Mouse (Mus musculus) gastrocnemius, adult 2 months (tissue): ENCODE measurements around the gene Rab12. TPM values are rescaled to one million over a fixed set of nuclear protein-coding genes. Genes with fewer than 3 reads are reported as not detected.

Experiments used
- DNase-seq: peaks from one replicate; pipeline ENCODE4 v3.0.0; 2022
- H3K27ac ChIP-seq: fragments of 200-600 bp; 2 replicates; pipeline ENCODE4 v1.8.1; 2022; ENCODE audit warnings: mild to moderate bottlenecking
- H3K4me3 ChIP-seq: fragments of 200-600 bp; 2 replicates; pipeline ENCODE4 v1.8.1; 2022; ENCODE audit warnings: mild to moderate bottlenecking, moderate library complexity
- CTCF ChIP-seq: fragments of 200-600 bp; IDR thresholded peaks from 2 replicates; pipeline ENCODE4 v1.8.1; 2022; ENCODE audit warnings: antibody characterized with exemption, mild to moderate bottlenecking, moderate library complexity
- intact Hi-C: fragments of 180-260 bp; cut with DNase I; formaldehyde crosslinking; loops from one replicate; pipeline ENCODE4 v1.15.1; 2025
- total RNA-seq, 2 experiments: library from RNA; stranded (reverse); gene quantifications; 2 replicates each; pipeline ENCODE4 v1.2.3; 2021

The Rab12 gene
- total RNA-seq, 2 experiments from 2014 or later: 189 to 260 TPM

DNA sequence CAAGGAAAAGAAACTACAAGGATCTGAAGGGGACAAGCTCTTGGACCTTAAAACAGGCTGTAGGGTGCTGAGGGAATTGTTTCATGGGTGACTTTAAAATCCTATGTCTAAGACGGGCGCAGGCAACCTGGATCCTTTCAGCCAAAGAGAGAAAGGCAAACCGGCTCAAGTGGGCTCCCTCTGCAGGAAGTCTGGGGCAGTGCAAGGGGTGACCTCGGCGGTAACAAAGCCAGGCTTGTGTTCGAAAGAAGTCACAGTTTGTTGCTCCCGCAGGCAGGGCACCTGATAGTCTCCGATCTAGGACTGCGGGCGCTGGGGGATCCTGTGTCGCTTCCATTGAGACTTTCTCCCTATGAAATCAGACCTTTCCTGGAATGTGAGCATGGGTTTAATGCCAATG is 33.8 kb downstream of the Rab12 start:
- intact Hi-C loops: loop anchor here (1.0 to 5.0 kb wide), 2 partner anchors 250 to 328 kb away; no protein-coding TSS in a partner anchor
- no peak overlapping the region for H3K4me3 ChIP-seq
- TF ChIP-seq CTCF: peak; percentile 97; the same call in 1 of the 2 replicates
- DNase-seq: peak; percentile 79
- H3K27ac ChIP-seq: no peak overlapping the region

DNA sequence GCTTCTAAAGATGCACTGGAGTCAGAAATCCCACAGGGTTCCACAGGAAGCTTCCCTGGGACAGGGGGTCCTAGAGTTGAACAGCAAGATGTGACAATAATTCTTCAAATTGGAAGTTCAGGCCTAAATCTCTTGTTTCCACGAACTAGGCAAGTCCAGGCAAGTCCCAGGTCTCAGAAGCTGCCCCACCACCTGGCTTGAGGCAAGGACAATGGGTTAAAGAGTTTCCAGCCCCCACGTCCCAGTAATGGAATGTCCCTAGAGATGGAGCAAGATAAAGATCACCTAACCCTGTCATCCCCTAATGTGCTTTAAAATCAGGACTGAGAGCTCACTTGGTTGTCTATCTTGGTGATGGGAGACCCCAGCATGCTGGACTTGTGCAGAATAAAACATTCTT is 34.6 kb downstream of the Rab12 start:
- intact Hi-C loops: loop anchor here (1.0 to 5.0 kb wide), 2 partner anchors 250 to 328 kb away; no protein-coding TSS in a partner anchor
- H3K27ac ChIP-seq: no peak overlapping the region
- TF ChIP-seq CTCF: no peak
- no peak for DNase-seq
- H3K4me3 ChIP-seq: no peak overlapping the region

- DNase-seq: no peak
- no peak overlapping the region for H3K27ac ChIP-seq
- TF ChIP-seq CTCF: no peak
- intact Hi-C loops: no loop called here
- no peak overlapping the region for H3K4me3 ChIP-seq
These were observed 35.7 kb downstream of the Rab12 start for GRCm38 (mm10) chr17:66483651-66484454.

- H3K27ac ChIP-seq: no peak overlapping the region
- intact Hi-C loops: no loop called here
- no peak for DNase-seq
- H3K4me3 ChIP-seq: no peak overlapping the region
- TF ChIP-seq CTCF: no peak
These were observed 38.2 kb downstream of the Rab12 start for GRCm38 (mm10) chr17:66481295-66481694.

GRCm38 (mm10) chr17:66480491-66481278 is 38.8 kb downstream of the Rab12 start:
- Histone ChIP-seq H3K4me3 (no peak overlapping the region), H3K27ac (no peak overlapping the region)
- DNase-seq: no peak
- intact Hi-C loops: no loop called here
- TF ChIP-seq CTCF: no peak

- no peak overlapping the region for H3K4me3 ChIP-seq
- intact Hi-C loops: no loop called here
- DNase-seq: peak; percentile 36
- H3K27ac ChIP-seq: no peak overlapping the region
- TF ChIP-seq CTCF: no peak
These were observed 39.6 kb downstream of the Rab12 start for GRCm38 (mm10) chr17:66479813-66480490.

GRCm38 (mm10) chr17:66479311-66479710 is 40.2 kb downstream of the Rab12 start:
- TF ChIP-seq CTCF: no peak
- intact Hi-C loops: no loop called here
- Histone ChIP-seq H3K4me3 (no peak overlapping the region), H3K27ac (no peak overlapping the region)
- DNase-seq: no peak

DNA sequence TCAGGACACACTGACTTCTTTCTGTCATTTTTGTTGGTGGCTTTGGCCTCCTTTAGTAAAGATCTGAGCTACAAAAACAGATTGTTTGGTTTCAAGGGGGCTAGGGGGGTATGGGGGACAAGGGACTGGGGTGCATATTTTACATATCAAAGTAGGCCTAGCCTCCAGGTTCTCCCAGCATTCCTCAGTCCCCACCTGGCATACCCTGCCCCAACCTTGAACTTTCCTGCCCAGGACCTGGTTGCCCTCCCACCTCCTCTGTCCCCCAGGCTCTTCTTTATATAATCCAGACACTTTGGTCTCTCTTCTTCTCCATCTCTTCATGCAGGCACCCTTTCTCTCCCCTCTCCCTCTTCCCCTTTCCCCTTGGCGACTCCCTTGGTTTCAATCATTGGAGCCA is 46.3 kb downstream of the Rab12 start:
- TF ChIP-seq CTCF: no peak
- intact Hi-C loops: no loop called here
- Histone ChIP-seq H3K27ac (no peak overlapping the region), H3K4me3 (no peak overlapping the region)
- DNase-seq: no peak

- Histone ChIP-seq H3K4me3 (no peak overlapping the region), H3K27ac (no peak overlapping the region)
- DNase-seq: no peak
- intact Hi-C loops: no loop called here
- no peak for TF ChIP-seq CTCF
These were observed 47.8 kb downstream of the Rab12 start for GRCm38 (mm10) chr17:66471775-66472174.

- no peak for DNase-seq
- Histone ChIP-seq H3K27ac (no peak overlapping the region), H3K4me3 (no peak overlapping the region)
- intact Hi-C loops: no loop called here
- TF ChIP-seq CTCF: no peak
These were observed 48.3 kb downstream of the Rab12 start for GRCm38 (mm10) chr17:66471252-66471651.

DNA sequence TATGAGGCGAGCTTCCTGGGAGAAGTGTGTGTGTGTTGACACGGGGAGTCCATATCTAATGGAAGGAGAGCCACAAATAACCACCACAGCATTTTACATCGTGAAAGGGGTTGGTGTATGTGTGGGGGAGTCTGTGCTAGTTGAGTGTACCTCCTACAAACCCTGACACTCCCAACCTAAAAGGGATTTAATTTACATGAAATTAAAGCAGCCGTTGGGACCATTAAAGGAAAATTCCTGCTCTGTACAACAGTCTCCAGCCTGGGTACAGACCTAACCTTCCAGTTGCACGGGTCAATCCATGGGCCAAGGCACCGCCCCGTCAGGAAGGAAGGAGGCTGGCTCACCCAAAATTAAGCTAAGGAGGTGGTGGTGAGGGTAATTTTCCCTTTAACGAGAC is 49.5 kb downstream of the Rab12 start:
- H3K4me3 ChIP-seq: no peak overlapping the region
- no peak for TF ChIP-seq CTCF
- no peak overlapping the region for H3K27ac ChIP-seq
- DNase-seq: no peak
- intact Hi-C loops: no loop called here

DNA sequence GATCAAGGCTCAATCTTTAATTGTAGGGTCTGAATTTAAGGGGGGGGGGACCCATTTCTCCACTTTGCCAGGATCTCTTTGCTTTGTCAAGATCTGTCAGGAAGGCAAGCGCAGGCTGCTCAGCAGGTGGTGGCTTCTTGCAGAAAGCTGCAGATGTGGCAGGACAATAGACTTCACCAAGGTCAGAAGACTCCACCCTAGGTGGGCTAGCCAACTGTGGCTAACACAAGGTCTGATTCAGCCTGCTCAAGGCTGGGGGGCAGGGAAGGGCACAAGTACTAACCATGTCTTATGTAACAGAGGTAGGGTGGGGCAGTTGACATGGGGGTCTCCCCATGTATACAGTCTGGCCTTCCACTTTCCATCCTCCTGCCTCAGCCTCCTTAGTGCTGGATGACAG is 62.3 kb downstream of the Rab12 start:
- no peak for TF ChIP-seq CTCF
- no peak for DNase-seq
- Histone ChIP-seq H3K27ac (no peak overlapping the region), H3K4me3 (no peak overlapping the region)
- intact Hi-C loops: loop anchor here (2.0 kb wide), 1 partner anchor 34 kb away; no protein-coding TSS in a partner anchor

DNA sequence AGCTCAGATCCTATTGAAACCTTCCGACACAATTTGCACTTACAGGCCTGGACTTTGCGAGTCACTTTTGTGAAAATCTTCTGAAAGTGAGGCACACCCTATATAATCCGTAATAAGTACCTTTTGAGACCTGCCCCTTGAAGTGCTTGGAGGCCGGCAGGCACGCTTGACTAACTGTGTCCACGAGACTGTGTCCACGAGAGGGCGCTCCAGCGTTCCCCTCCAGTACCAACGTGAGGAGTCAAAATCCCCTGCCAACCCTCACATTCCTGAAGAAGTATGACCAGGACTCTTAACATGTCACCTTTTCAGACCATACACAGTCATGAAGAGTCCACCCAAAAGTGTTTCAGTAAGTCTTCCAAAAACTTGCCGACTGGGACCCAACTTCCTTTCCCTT is 68.4 kb downstream of the Rab12 start:
- DNase-seq: peak; percentile 88
- peak overlapping the region; percentile 95 for H3K4me3 ChIP-seq
- TF ChIP-seq CTCF: peak; percentile 89
- H3K27ac ChIP-seq: no peak overlapping the region
- intact Hi-C loops: no loop called here
